Mouse (Mus musculus) C2C12 (cell line): ENCODE data around the gene Teddm2. TPM values are rescaled to one million over a fixed set of nuclear protein-coding genes. Genes with fewer than 3 reads are reported as not detected.

Experiments
- H3K27me3 ChIP-seq: one replicate; pipeline ENCODE4 v1.6.1; 2011; ENCODE audit not compliant: control insufficient read depth, insufficient read depth, insufficient read length
- H3K36me3 ChIP-seq: one replicate; pipeline ENCODE4 v1.6.1; 2011; ENCODE audit not compliant: control insufficient read depth, insufficient read depth
- H3K4me3 ChIP-seq: one replicate; pipeline ENCODE4 v1.5.1; 2011; ENCODE audit warnings: mild to moderate bottlenecking, control low read depth; ENCODE audit not compliant: poor library complexity, insufficient read depth, severe bottlenecking
- H3K79me2 ChIP-seq: one replicate; pipeline ENCODE4 v1.6.1; 2011; ENCODE audit not compliant: control insufficient read depth, insufficient read depth
- H3K79me3 ChIP-seq: one replicate; pipeline ENCODE4 v1.6.1; 2011; ENCODE audit warnings: low read depth, control low read depth
- H3ac ChIP-seq: one replicate; pipeline ENCODE3; 2011; ENCODE audit warnings: low read depth; ENCODE audit not compliant: control insufficient read depth, insufficient read length
- CEBPB ChIP-seq: IDR thresholded peaks from one replicate; pipeline ENCODE4 v1.6.1; 2011; ENCODE audit warnings: low read depth, mild to moderate bottlenecking, control low read depth, moderate library complexity
- CTCF ChIP-seq: IDR thresholded peaks from one replicate; pipeline ENCODE4 v1.5.1; 2011; ENCODE audit not compliant: control insufficient read depth, insufficient read depth, insufficient read length
- FOSL1 ChIP-seq: IDR thresholded peaks from one replicate; pipeline ENCODE4 v1.8.0; 2011; ENCODE audit warnings: mild to moderate bottlenecking, low read length; ENCODE audit not compliant: poor library complexity, insufficient read depth, severe bottlenecking
- MAX ChIP-seq: IDR thresholded peaks from one replicate; pipeline ENCODE4 v1.6.1; 2011; ENCODE audit warnings: mild to moderate bottlenecking, control low read depth
- MYOD1 ChIP-seq: IDR thresholded peaks from one replicate; pipeline ENCODE4 v1.6.1; 2011; ENCODE audit warnings: low read depth; ENCODE audit not compliant: control insufficient read depth, insufficient read length
- MYOG ChIP-seq: IDR thresholded peaks from one replicate; pipeline ENCODE4 v1.6.1; 2011; ENCODE audit not compliant: control insufficient read depth, insufficient read length; ENCODE audit errors: extremely low read depth
- USF1 ChIP-seq: IDR thresholded peaks from one replicate; pipeline ENCODE4 v1.6.1; 2011; ENCODE audit warnings: low read depth, mild to moderate bottlenecking, control low read depth, moderate library complexity
- polyA plus RNA-seq: library from polyadenylated mRNA; unstranded; fragments of >200 nt; fragmentation: generic; extraction: Trizol; gene quantifications from one replicate; pipeline ENCODE4 v1.2.1, GENCODE M21; 2012; ENCODE audit warnings: missing spikeins

The Teddm2 gene
- polyA plus RNA-seq, 1 experiment: 0.06 TPM

- TF ChIP-seq CTCF: no peak
- TF ChIP-seq USF1: no peak
- TF ChIP-seq FOSL1: no peak
- no peak for TF ChIP-seq MYOG
- TF ChIP-seq MAX: no peak
- Histone ChIP-seq H3K36me3 (peaks cover 29% of the 10 kb centered on the region), H3K4me3 (no peak overlapping the region), H3K79me2 (no peaks in the 10 kb centered on the region), H3K27me3 (no peaks in the 10 kb centered on the region), H3ac (no peak overlapping the region), H3K79me3 (no peaks in the 10 kb centered on the region)
Observed at GRCm38 (mm10) chr1:153909213-153909962, 9.4 kb upstream of the Teddm2 start.

- TF ChIP-seq MYOG (no peak), MAX (no peak), FOSL1 (no peak), CTCF (no peak)
- H3K79me3 ChIP-seq: no peaks in the 10 kb centered on the region
- no peaks in the 10 kb centered on the region for H3K79me2 ChIP-seq
- H3K4me3 ChIP-seq: no peak overlapping the region
- no peak overlapping the region for H3ac ChIP-seq
- H3K27me3 ChIP-seq: no peaks in the 10 kb centered on the region
- peaks cover 36% of the 10 kb centered on the region for H3K36me3 ChIP-seq
Observed at GRCm38 (mm10) chr1:153908741-153909140, 8.7 kb upstream of the Teddm2 start.

- no peaks in the 10 kb centered on the region for H3K79me3 ChIP-seq
- no peak for TF ChIP-seq CEBPB
- TF ChIP-seq FOSL1: no peak
- no peak for TF ChIP-seq MAX
- TF ChIP-seq USF1: no peak
- TF ChIP-seq CTCF: no peak
- no peak for TF ChIP-seq MYOD1
- no peak for TF ChIP-seq MYOG
- H3K27me3 ChIP-seq: no peaks in the 10 kb centered on the region
- H3ac ChIP-seq: no peak overlapping the region
- H3K36me3 ChIP-seq: peaks cover 39% of the 10 kb centered on the region
- H3K79me2 ChIP-seq: no peaks in the 10 kb centered on the region
- no peak overlapping the region for H3K4me3 ChIP-seq
Observed at GRCm38 (mm10) chr1:153908208-153908607, 8.2 kb upstream of the Teddm2 start.

GRCm38 (mm10) chr1:153905884-153906283 lies 5.9 kb upstream of the Teddm2 start:
- Histone ChIP-seq H3K36me3 (peaks cover 40% of the 10 kb centered on the region), H3K27me3 (no peaks in the 10 kb centered on the region), H3K79me2 (no peaks in the 10 kb centered on the region), H3K79me3 (no peaks in the 10 kb centered on the region), H3K4me3 (no peak overlapping the region), H3ac (no peak overlapping the region)
- TF ChIP-seq USF1 (no peak), MYOD1 (peak; percentile 64), FOSL1 (no peak)

GRCm38 (mm10) chr1:153904236-153904635 lies 4.2 kb upstream of the Teddm2 start:
- no peak overlapping the region for H3K4me3 ChIP-seq
- no peak overlapping the region for H3ac ChIP-seq
- no peaks in the 10 kb centered on the region for H3K79me3 ChIP-seq
- TF ChIP-seq USF1 (no peak), CTCF (no peak), CEBPB (no peak), MYOD1 (no peak), MAX (no peak), FOSL1 (no peak)
- H3K36me3 ChIP-seq: peaks cover 40% of the 10 kb centered on the region
- H3K79me2 ChIP-seq: no peaks in the 10 kb centered on the region
- H3K27me3 ChIP-seq: no peaks in the 10 kb centered on the region

- TF ChIP-seq CTCF (no peak), CEBPB (no peak), USF1 (no peak), FOSL1 (no peak), MYOD1 (no peak), MAX (no peak), MYOG (no peak)
- Histone ChIP-seq H3K36me3 (peaks cover 36% of the 10 kb centered on the region), H3K27me3 (no peaks in the 10 kb centered on the region)
Observed at GRCm38 (mm10) chr1:153903006-153903405, 3.0 kb upstream of the Teddm2 start.

More at GRCm38 (mm10) chr1:153903006-153903405, 3.0 kb upstream of the Teddm2 start:
- Histone ChIP-seq H3ac (no peak overlapping the region), H3K4me3 (no peak overlapping the region), H3K79me3 (no peaks in the 10 kb centered on the region), H3K79me2 (no peaks in the 10 kb centered on the region)
